Mouse (Mus musculus) myocyte (in vitro differentiated cells): Measurements from ENCODE around the gene Alk.

ENCODE experiments used
- CEBPB ChIP-seq: IDR thresholded peaks from 2 replicates; pipeline ENCODE4 v1.6.1; 2011; ENCODE audit warnings: mild to moderate bottlenecking, moderate library complexity; ENCODE audit not compliant: poor library complexity, insufficient read depth, severe bottlenecking
- E2F4 ChIP-seq: IDR thresholded peaks from one replicate; pipeline ENCODE4 v1.6.1; 2011; ENCODE audit warnings: mild to moderate bottlenecking, control low read depth, moderate library complexity; ENCODE audit not compliant: insufficient read depth
- MAX ChIP-seq: IDR thresholded peaks from one replicate; pipeline ENCODE4 v1.6.1; 2011; ENCODE audit warnings: low read depth, mild to moderate bottlenecking, control low read depth
- MYOD1 ChIP-seq, 3 experiments: IDR thresholded peaks; one replicate each; pipeline ENCODE4 v1.6.1; 2011; ENCODE audit warnings: control low read depth in 2 of 3, low read depth in 2 of 3, mild to moderate bottlenecking in 2 of 3, moderate library complexity in 1 of 3; ENCODE audit not compliant: insufficient read length in 2 of 3, control insufficient read depth in 1 of 3
- MYOG ChIP-seq, 3 experiments: IDR thresholded peaks; one replicate each; pipeline ENCODE4 v1.6.1; 2011; ENCODE audit warnings: control low read depth in 2 of 3, low read depth in 2 of 3, mild to moderate bottlenecking in 2 of 3; ENCODE audit not compliant: insufficient read length in 2 of 3, control insufficient read depth in 1 of 3, insufficient read depth in 1 of 3
- POLR2A ChIP-seq: IDR thresholded peaks from one replicate; pipeline ENCODE4 v1.6.1; 2011; ENCODE audit warnings: low read depth, mild to moderate bottlenecking, control low read depth, moderate library complexity; ENCODE audit not compliant: insufficient read length
- POLR2AphosphoS2 ChIP-seq: IDR thresholded peaks from one replicate; pipeline ENCODE4 v1.6.1; 2011; ENCODE audit warnings: low read depth, control low read depth; ENCODE audit not compliant: insufficient read length
- SRF ChIP-seq: IDR thresholded peaks from one replicate; pipeline ENCODE4 v1.6.1; 2011; ENCODE audit warnings: low read depth; ENCODE audit not compliant: control insufficient read depth, insufficient read length
- TCF12 ChIP-seq: IDR thresholded peaks from one replicate; pipeline ENCODE4 v1.6.1; 2011; ENCODE audit warnings: mild to moderate bottlenecking, control low read depth; ENCODE audit not compliant: poor library complexity, insufficient read depth, severe bottlenecking
- TCF3 ChIP-seq: IDR thresholded peaks from one replicate; pipeline ENCODE4 v1.6.1; 2011; ENCODE audit warnings: low read depth, control low read depth; ENCODE audit not compliant: insufficient read length
- USF1 ChIP-seq: IDR thresholded peaks from one replicate; pipeline ENCODE4 v1.6.1; 2011; ENCODE audit warnings: low read depth, mild to moderate bottlenecking, control low read depth, moderate library complexity

DNA sequence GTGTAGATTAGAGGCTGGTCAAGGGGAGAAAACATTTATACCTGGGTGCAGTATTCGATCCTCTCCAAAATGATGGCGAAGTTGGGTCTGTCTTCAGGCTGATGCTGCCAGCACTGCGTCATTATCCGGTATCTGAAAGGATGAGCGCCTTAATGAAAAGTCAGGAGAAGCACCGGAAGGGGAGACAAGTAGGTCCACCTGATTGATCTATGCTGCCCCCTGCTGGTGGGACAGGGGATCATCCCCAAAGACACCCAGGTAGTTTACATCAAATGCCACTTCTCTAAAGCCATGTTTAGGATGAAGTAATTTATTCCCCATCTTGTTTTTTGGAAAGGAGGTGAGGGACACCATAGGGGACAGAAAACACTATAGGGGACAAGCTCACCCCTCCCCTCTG is 730.4 kb downstream of the Alk start:
- TF ChIP-seq POLR2A (no peak), USF1 (peak; percentile 80), MYOD1 (IDR thresholded peaks at IDR 0.05; ENCODE audit: control insufficient read depth in 1 of 3, insufficient read length in 2 of 3, low read depth in 2 of 3) (no peak), MAX (no peak), E2F4 (no peak), TCF12 (no peak), CEBPB (no peak), SRF (no peak), POLR2AphosphoS2 (no peak), TCF3 (no peak), MYOG (IDR thresholded peaks at IDR 0.05; ENCODE audit: control insufficient read depth in 1 of 3, insufficient read depth in 1 of 3, insufficient read length in 2 of 3, low read depth in 2 of 3) (no peak)
